Mouse (Mus musculus): Measurements from ENCODE around the gene Clec4f. TPM values are rescaled to one million over a fixed set of nuclear protein-coding genes. Genes with fewer than 3 reads are reported as not detected.

Gene Clec4f
- polyA plus RNA-seq, 1 experiment = 1.6 TPM

GRCm38 (mm10) chr6:83697932-83698331 is 41.9 kb upstream of the Clec4f start:
- H3K4me3 ChIP-seq (replicated peaks; ENCODE audit: control insufficient read depth, low read depth, low read length) = no peak overlapping the region
- WGBS = 7% methylated on average over 8 of the region's 8 CpGs
- no peak for TF ChIP-seq POLR2A (IDR thresholded peaks at IDR 0.05; ENCODE audit: borderline replicate concordance, control insufficient read depth, low read depth, low read length)
- TF ChIP-seq CTCF (IDR thresholded peaks at IDR 0.05; ENCODE audit: control insufficient read depth, insufficient read depth, low read length) = no peak

DNA sequence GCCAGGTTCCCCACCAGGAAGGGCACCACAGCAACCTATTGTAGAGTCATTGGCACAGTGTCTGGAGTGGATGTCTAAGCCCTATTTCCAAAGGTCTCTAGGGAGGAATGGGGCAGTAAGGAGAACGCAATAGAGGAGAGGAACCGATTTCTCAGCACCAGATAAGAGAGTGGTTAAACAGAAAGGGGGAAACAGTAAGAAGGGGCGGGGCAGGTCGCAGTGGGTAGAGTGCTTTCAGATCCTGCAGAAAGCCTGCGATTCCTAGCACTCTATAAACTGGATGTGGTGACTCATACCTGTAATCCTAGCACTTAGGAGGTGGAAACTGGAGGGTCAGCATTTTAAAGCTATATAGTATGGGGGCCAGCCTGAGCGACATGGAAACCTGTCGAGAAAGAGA is 40.7 kb upstream of the Clec4f start:
- H3K4me1 ChIP-seq (ENCODE audit: control insufficient read depth, insufficient read depth, low read length) = no peaks in the 10 kb centered on the region
- TF ChIP-seq CTCF (IDR thresholded peaks at IDR 0.05; ENCODE audit: control insufficient read depth, insufficient read depth, low read length) = no peak
- no peak for TF ChIP-seq POLR2A (IDR thresholded peaks at IDR 0.05; ENCODE audit: borderline replicate concordance, control insufficient read depth, low read depth, low read length)
- H3K27ac ChIP-seq (ENCODE audit: control insufficient read depth, insufficient read depth, low read depth, low read length, poor library complexity) = no peak overlapping the region
- WGBS = 2% methylated on average over 7 of the region's 7 CpGs
- H3K4me3 ChIP-seq (replicated peaks; ENCODE audit: control insufficient read depth, low read depth, low read length) = no peak overlapping the region

More at GRCm38 (mm10) chr6:83697932-83698331, 41.9 kb upstream of the Clec4f start:
- H3K4me1 ChIP-seq (ENCODE audit: control insufficient read depth, insufficient read depth, low read length) = no peaks in the 10 kb centered on the region
- H3K27ac ChIP-seq (ENCODE audit: control insufficient read depth, insufficient read depth, low read depth, low read length, poor library complexity) = no peak overlapping the region

DNA sequence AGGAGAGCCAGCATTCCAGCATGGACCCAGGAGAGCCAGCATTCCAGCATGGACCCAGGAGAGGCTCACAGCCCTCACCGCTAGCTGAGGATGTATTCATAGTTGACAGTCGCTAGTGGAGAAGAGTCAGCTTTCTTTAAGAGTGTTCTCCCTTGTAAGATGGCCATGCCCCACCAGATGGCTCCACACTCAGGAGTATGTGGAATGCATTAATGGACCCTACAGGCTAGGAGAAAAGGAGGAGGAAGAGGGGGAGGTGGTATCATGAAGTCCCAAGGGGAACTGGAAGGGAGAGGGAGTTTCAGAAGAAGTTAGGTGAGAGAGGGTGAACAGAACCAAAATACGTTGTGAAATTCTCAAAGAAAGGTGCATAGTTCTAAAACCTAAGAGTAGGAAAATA is 39.7 kb upstream of the Clec4f start:
- Histone ChIP-seq H3K4me1 (ENCODE audit: control insufficient read depth, insufficient read depth, low read length) (no peaks in the 10 kb centered on the region), H3K27ac (ENCODE audit: control insufficient read depth, insufficient read depth, low read depth, low read length, poor library complexity) (no peak overlapping the region), H3K4me3 (replicated peaks; ENCODE audit: control insufficient read depth, low read depth, low read length) (no peak overlapping the region)
- no peak for TF ChIP-seq CTCF (IDR thresholded peaks at IDR 0.05; ENCODE audit: control insufficient read depth, insufficient read depth, low read length)
- TF ChIP-seq POLR2A (IDR thresholded peaks at IDR 0.05; ENCODE audit: borderline replicate concordance, control insufficient read depth, low read depth, low read length) = no peak
- 15% methylated on average over 3 of the region's 3 CpGs for WGBS

- TF ChIP-seq CTCF (IDR thresholded peaks at IDR 0.05; ENCODE audit: control insufficient read depth, insufficient read depth, low read length) = peak; percentile 55
- no peak for TF ChIP-seq POLR2A (IDR thresholded peaks at IDR 0.05; ENCODE audit: borderline replicate concordance, control insufficient read depth, low read depth, low read length)
- WGBS = 2% methylated on average over 9 of the region's 9 CpGs
Measured at GRCm38 (mm10) chr6:83693835-83694234, 37.8 kb upstream of the Clec4f start.

GRCm38 (mm10) chr6:83692962-83693361 is 37.0 kb upstream of the Clec4f start:
- H3K4me1 ChIP-seq (ENCODE audit: control insufficient read depth, insufficient read depth, low read length) = no peaks in the 10 kb centered on the region
- no peak overlapping the region for H3K4me3 ChIP-seq (replicated peaks; ENCODE audit: control insufficient read depth, low read depth, low read length)
- TF ChIP-seq POLR2A (IDR thresholded peaks at IDR 0.05; ENCODE audit: borderline replicate concordance, control insufficient read depth, low read depth, low read length) (no peak), CTCF (IDR thresholded peaks at IDR 0.05; ENCODE audit: control insufficient read depth, insufficient read depth, low read length) (no peak)
- 9% methylated on average over 12 of the region's 12 CpGs for whole genome bisulfite sequencing
- no peak overlapping the region for H3K27ac ChIP-seq (ENCODE audit: control insufficient read depth, insufficient read depth, low read depth, low read length, poor library complexity)

More at GRCm38 (mm10) chr6:83693835-83694234, 37.8 kb upstream of the Clec4f start:
- H3K4me1 ChIP-seq (ENCODE audit: control insufficient read depth, insufficient read depth, low read length) = no peaks in the 10 kb centered on the region
- H3K4me3 ChIP-seq (replicated peaks; ENCODE audit: control insufficient read depth, low read depth, low read length) = no peak overlapping the region
- H3K27ac ChIP-seq (ENCODE audit: control insufficient read depth, insufficient read depth, low read depth, low read length, poor library complexity) = no peak overlapping the region

GRCm38 (mm10) chr6:83690936-83691335 is 34.9 kb upstream of the Clec4f start:
- TF ChIP-seq CTCF (IDR thresholded peaks at IDR 0.05; ENCODE audit: control insufficient read depth, insufficient read depth, low read length) = no peak
- no peak for TF ChIP-seq POLR2A (IDR thresholded peaks at IDR 0.05; ENCODE audit: borderline replicate concordance, control insufficient read depth, low read depth, low read length)
- 39% methylated on average over 2 of the region's 2 CpGs for WGBS

DNA sequence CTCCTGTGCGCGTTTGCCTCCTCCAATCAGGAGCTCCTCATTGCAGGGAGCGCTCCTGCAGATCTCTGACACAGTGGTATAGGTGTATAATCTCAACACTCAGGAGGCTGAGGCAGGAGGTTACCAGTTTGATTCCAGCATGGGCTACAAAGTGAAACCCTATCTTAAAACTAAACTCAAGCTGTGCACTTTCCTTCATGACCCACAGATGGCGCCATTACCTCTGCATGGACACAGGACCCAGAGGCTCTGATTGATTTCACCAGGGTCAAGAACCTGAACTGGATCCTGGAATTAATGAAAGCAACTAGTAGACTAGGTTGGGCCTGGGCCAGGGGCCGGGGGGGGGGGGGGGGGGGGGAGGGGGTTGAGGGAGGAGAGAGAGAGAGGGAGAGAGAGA is 34.3 kb upstream of the Clec4f start:
- peak; percentile 65 for TF ChIP-seq CTCF (IDR thresholded peaks at IDR 0.05; ENCODE audit: control insufficient read depth, insufficient read depth, low read length)
- TF ChIP-seq POLR2A (IDR thresholded peaks at IDR 0.05; ENCODE audit: borderline replicate concordance, control insufficient read depth, low read depth, low read length) = no peak
- Histone ChIP-seq H3K4me3 (replicated peaks; ENCODE audit: control insufficient read depth, low read depth, low read length) (no peak overlapping the region), H3K4me1 (ENCODE audit: control insufficient read depth, insufficient read depth, low read length) (no peaks in the 10 kb centered on the region), H3K27ac (ENCODE audit: control insufficient read depth, insufficient read depth, low read depth, low read length, poor library complexity) (no peak overlapping the region)
- 33% methylated on average over 4 of the region's 5 CpGs for WGBS

More at GRCm38 (mm10) chr6:83690936-83691335, 34.9 kb upstream of the Clec4f start:
- H3K27ac ChIP-seq (ENCODE audit: control insufficient read depth, insufficient read depth, low read depth, low read length, poor library complexity) = no peak overlapping the region
- H3K4me1 ChIP-seq (ENCODE audit: control insufficient read depth, insufficient read depth, low read length) = no peaks in the 10 kb centered on the region
- no peak overlapping the region for H3K4me3 ChIP-seq (replicated peaks; ENCODE audit: control insufficient read depth, low read depth, low read length)

GRCm38 (mm10) chr6:83689374-83689773 is 33.4 kb upstream of the Clec4f start:
- TF ChIP-seq CTCF (IDR thresholded peaks at IDR 0.05; ENCODE audit: control insufficient read depth, insufficient read depth, low read length) (no peak), POLR2A (IDR thresholded peaks at IDR 0.05; ENCODE audit: borderline replicate concordance, control insufficient read depth, low read depth, low read length) (no peak)
- WGBS = 7% methylated on average over 4 of the region's 4 CpGs
- Histone ChIP-seq H3K4me3 (replicated peaks; ENCODE audit: control insufficient read depth, low read depth, low read length) (no peak overlapping the region), H3K27ac (ENCODE audit: control insufficient read depth, insufficient read depth, low read depth, low read length, poor library complexity) (no peak overlapping the region), H3K4me1 (ENCODE audit: control insufficient read depth, insufficient read depth, low read length) (no peaks in the 10 kb centered on the region)

DNA sequence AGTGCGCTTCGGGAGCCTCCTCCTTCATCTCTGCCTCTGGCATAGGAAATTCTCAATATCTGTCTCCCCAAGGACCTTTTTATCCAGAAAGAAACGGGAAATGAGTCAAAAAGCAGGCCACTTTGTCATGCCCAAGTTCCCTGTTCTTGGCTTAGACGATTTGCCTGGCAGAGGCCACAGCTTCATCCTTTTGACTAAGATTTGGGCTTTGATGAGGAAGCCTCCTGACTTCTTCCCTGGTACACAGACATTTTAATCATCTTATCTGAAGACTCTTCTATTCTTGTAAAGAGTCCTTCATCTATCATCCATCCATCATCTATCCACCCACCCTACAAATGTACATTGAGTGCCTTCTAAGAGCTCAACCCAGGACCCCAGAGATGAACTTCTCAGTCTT is 21.8 kb upstream of the Clec4f start, which contains the start of gene Cd207:
Cd207 (minus strand) TSS at position 101 of the 400 bp plus-strand sequence.
- Histone ChIP-seq H3K4me1 (ENCODE audit: control insufficient read depth, insufficient read depth, low read length) (no peaks in the 10 kb centered on the region), H3K4me3 (replicated peaks; ENCODE audit: control insufficient read depth, low read depth, low read length) (no peak within 1 kb of the TSS), H3K27ac (ENCODE audit: control insufficient read depth, insufficient read depth, low read depth, low read length, poor library complexity) (no peak within 1 kb of the TSS)
- 53% methylated on average over 4 of the region's 4 CpGs for WGBS
- no peak for TF ChIP-seq CTCF (IDR thresholded peaks at IDR 0.05; ENCODE audit: control insufficient read depth, insufficient read depth, low read length)
- TF ChIP-seq POLR2A (IDR thresholded peaks at IDR 0.05; ENCODE audit: borderline replicate concordance, control insufficient read depth, low read depth, low read length) = no peak
